Mouse (Mus musculus) yolk sac, embryonic 10.5 days (tissue): ENCODE measurements around the gene Notch4.
"Not testable (repeated sequence)": the region's sequence is repeated elsewhere in the genome, so short reads cannot be mapped to it uniquely, and the experiment has no call there.

Source experiments
- DNase-seq: peaks from one replicate; pipeline ENCODE4 v3.0.0-alpha.2; 2017; ENCODE audit warnings: low spot score

The Notch4 gene

DNA sequence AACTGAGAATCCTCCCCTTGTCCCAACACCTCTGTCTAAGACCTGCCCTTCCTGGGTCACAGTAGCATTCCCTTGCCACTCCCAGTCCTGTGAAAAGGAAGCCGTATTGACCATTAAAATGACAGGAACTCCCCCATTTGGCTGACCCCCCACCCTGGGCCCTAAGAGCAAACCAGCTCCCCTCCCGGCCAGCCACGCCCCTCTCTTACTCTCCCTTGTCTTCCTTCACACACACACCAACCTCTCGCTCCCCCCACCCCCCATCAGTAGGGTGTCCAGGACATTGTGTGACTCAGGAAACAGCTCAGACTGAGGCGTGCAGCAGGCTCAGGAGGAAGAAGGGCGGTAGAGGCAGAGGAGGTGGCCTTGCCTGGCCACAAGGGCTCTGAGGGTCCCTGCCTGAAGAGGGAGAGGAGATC, at the start of gene Notch4:
Notch4 (plus strand) TSS at position 266 of the 419 bp plus-strand sequence.
- no peak for DNase-seq

DNA sequence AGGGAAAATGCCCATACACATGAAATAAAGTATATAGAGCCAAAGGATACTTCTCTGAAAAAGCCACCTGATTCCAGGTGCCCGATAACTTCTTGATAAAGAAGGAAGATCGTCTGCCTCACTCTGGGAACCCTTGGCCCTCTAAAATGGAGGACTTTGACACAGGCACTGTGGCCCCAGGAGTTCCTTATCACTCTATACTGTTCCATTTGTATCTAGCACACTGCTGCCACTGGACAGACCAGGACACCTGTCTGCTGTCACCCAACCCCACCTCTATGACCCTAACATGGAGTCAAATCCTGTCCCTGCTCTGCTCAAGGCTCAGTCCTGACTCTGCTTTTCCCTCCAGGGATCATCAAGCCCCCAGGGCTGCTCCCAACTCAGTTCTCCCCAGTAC, 47.6 kb upstream of the Notch4 start:
- DNase-seq, result no peak

GRCm38 (mm10) chr17:34517252-34517651, 46.8 kb upstream of the Notch4 start, which contains the start of gene Btnl6:
TSS of gene Btnl6 (minus strand) at chr17:34517352.
- DNase-seq, result no peak

- no peak for DNase-seq
These were observed 46.3 kb upstream of the Notch4 start for GRCm38 (mm10) chr17:34517795-34518194.

GRCm38 (mm10) chr17:34518571-34518970, 45.5 kb upstream of the Notch4 start:
- not testable (repeated sequence) for DNase-seq

DNA sequence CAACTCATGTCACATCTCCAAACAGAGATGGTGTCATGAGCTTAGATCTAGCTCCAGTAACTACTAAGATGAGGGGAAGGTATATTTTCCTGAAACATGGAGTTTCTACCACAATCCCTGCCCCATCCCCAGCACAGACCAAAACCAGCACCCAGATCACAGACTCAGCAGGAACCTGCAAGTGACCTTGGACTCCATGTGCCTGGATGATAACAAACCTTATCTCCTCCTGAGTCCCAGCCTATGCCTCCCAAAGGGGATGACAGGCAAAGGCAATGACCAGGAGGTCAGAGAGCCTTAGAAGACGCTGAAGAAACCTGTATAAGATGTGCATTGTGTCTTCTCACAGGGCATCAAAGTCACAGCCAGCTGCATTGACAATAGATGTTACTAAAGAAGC, 45.1 kb upstream of the Notch4 start:
- no peak for DNase-seq

DNA sequence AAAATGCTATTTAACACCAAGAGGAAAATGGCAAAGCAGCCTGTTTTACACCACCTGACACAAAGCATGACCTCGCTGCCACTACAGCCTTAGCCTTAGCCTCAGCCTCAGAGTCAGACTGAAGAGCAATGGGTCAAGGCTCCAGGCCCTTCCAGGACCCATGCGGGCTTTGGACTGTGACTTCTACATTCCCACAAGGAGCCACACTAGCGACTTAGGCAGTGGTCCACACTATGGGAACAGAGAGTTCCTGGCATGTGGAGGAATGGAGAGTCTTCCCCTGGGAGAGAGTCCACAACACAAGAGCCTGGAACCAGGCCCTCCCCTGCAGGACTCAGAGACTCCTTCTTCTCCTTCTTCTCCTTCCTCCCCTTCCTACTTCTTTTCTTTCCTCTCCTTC, 31.4 kb upstream of the Notch4 start:
- DNase-seq, result no peak

GRCm38 (mm10) chr17:34543567-34543966, 20.5 kb upstream of the Notch4 start:
- not testable (repeated sequence) for DNase-seq

- no peak for DNase-seq
These were observed 17.3 kb upstream of the Notch4 start for GRCm38 (mm10) chr17:34546797-34547196.

GRCm38 (mm10) chr17:34547601-34548000, 16.5 kb upstream of the Notch4 start:
- DNase-seq, result no peak

GRCm38 (mm10) chr17:34549156-34549555, 14.9 kb upstream of the Notch4 start:
- DNase-seq, result no peak

DNA sequence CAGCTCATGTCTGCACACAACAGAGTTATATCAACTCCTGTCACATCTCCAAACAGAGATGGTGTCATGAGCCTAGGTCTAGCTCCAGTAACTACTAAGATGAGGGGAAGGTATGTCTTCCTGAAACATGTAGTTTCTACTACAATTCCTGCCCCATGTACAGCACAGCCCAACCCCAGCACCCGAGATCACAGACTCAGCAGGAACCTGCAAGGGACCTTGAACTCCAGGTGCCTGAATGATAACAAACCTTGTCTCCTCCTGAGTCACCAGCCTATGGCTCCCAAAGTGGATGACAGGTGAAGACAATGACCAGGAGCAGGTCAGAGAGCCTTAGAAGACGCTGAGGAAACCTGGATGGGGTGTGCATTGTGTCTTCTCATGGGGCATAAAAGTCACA, 14.2 kb upstream of the Notch4 start:
- no peak for DNase-seq

DNA sequence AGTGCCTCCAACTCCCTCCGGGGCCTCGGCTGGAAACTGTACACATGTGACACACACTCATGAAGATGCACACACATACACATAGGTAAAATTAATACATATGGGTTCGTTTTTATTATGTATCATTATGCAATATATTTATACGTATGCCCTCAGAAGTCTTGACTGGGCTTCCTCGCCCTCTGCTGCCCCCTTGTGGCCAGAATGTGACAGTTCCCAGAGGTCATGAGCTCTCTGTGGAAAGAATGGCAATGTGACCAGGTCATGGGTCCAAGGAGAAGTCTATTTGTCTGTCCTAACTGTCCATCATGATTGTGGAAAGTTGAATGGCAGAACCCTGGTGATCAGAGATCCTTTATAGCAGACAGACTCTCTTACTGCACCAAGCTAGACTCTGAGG, 8.6 kb upstream of the Notch4 start:
- DNase-seq, result peak; percentile 50

DNA sequence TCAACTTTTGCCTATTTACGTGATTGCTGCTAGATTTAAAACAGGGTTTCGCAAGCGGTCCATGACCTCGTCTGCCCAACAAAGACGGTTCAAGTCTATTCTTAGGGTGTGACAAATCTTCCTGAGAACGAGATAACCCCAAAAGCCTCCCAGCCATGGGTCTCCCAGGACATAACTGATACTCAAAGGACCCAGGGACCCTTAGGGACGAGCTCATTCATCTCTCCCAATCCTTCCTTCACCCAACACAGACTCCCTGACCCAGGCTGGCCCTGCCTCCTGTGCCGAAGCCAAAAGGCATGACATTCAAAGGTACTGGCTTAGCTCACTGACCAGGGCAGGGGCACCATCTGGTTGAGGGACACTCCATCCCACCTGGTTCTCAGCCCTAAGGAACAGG, 7.7 kb upstream of the Notch4 start:
- no peak for DNase-seq

- DNase-seq, result no peak
These were observed 6.7 kb upstream of the Notch4 start for GRCm38 (mm10) chr17:34557411-34557810.

DNA sequence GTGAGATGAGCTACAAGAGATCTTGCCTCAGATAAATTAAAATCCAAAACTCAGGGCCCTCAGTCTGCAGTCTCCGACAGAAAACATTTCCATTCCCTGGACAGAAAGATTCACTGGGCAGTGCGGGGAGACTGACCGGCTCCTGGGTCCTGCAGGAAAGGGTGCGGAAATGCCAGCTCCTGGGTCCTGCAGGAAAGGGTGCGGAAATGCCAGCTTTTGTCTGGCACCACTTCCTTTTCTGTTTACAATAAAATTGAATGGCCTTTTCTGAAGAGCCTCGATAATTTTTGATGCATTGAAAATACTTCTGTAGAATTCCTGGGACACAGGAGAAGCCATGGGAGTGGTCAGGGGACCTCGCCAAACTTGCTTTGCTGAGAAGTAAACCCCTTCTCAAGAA, 5.0 kb upstream of the Notch4 start:
- no peak for DNase-seq

DNA sequence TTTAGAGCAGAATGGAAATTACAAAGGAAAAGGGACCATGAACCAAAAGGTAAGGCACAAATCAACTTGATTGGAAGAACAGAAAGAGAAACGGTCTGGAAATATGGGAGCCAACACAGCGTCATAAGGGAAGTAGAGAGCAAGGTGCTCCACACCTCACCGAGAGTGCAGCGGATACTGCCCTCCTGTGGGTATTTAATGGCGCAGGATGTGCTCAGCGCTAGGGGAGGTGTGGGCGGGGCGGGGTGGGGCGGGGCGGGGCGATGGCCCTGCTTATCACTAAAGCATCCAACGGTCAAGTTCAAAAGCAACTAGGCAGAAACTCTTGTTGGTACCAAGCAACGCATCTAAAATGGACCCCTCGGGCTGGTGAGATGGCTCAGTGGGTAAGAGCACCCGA, 4.2 kb upstream of the Notch4 start:
- no peak for DNase-seq

DNA sequence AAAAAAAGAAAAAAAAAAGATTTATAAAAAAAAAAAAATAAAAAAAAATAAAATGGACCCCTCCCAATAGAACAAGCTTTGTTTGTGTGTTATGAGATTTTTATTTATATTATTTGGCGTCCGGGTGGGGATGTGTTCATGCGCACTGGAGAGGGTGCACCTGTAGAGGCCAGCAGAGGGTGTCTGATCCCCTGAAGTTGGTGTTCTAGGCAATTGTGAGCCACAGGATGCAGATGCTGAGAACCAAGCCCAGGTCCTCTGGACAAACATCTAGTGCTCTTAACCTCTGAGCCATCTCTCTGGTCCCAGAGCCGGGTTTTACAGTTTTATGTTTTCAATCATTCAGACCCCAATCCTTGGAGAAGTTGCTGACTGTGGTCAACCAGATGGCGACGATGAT, 3.6 kb upstream of the Notch4 start:
- DNase-seq, result no peak

DNA sequence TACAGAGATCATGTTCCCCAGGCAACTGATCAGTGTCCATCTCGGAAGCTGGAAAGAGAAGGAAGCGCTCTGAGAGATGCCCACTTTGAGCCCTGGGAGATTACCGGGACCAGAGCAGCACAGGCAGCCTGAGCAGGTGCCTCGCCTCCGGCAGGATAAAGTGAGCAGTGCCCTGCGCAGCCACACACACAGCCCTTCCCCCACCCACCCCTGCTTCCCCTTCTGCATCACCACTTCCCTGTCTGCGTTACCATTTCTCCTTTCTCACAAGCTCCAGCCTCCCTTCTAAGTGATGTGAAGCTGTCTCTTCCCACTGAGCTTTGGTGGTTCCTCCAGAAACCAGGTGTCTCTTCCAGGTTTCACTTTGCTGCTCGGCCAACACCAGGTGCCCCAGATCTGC, 2.9 kb upstream of the Notch4 start:
- no peak for DNase-seq

GRCm38 (mm10) chr17:34562595-34562994, 1.5 kb upstream of the Notch4 start:
- DNase-seq, result no peak

GRCm38 (mm10) chr17:34563354-34563753, 714 bp upstream of the Notch4 start:
- no peak for DNase-seq

DNA sequence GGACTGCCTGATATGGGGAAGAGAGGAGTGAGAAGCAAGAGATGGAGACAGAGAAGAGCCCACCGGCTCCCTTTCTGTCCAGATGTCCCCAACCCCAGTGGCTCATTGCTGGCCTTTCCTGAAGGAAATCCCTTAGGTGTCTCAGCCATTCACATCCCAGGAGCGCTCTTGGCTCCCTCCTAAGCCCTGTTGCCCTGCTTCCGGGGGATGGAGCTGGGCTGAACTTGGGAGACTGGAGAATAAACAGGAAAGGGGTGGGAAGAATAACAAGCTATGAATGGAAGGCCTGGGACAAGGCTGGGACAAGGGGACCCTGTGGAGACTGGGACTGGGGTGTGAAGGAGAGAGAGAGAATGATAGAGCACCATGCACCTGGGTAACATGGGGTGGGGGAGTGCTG, 728 bp downstream of the Notch4 start:
- DNase-seq, result no peak

GRCm38 (mm10) chr17:34567311-34567710, 3.2 kb downstream of the Notch4 start:
- no peak for DNase-seq

DNA sequence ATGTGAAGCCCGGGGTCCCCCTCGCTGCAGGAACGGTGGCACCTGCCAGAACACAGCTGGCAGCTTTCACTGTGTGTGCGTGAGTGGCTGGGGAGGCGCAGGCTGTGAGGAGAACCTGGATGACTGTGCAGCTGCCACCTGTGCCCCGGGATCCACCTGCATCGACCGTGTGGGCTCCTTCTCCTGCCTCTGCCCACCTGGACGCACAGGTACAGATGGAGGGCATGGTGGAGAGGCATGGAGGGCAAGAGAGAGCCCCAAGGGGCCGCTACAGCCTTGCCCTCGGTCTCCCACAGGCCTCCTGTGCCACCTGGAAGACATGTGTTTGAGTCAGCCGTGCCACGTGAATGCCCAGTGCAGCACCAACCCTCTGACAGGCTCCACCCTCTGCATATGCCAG, 4.4 kb downstream of the Notch4 start:
- no peak for DNase-seq

GRCm38 (mm10) chr17:34569919-34570318, 5.9 kb downstream of the Notch4 start:
- no peak for DNase-seq
